Mouse (Mus musculus) neural tube, embryonic 12.5 days (tissue): Measurements from ENCODE around the gene Ugt1a1. TPM values are rescaled to one million over a fixed set of nuclear protein-coding genes. Genes with fewer than 3 reads are reported as not detected.
"Not testable (repeated sequence)": the region's sequence is repeated elsewhere in the genome, so short reads cannot be mapped to it uniquely, and the experiment has no call there.

ENCODE experiments used
- ATAC-seq: fragments of 200-750 bp; cut with Nextera tagmentation; 2 replicates; pipeline ENCODE4 v1.8.0; 2017; ENCODE audit warnings: low read depth, mild to moderate bottlenecking, moderate TSS enrichment, moderate library complexity; ENCODE audit not compliant: low FRiP score
- H3K27ac ChIP-seq: fragments of 300-500 bp; sonication (generic); 2 replicates; pipeline ENCODE4 v1.5.1; 2016
- H3K27me3 ChIP-seq: fragments of 300-500 bp; sonication (generic); replicated peaks from 2 replicates; pipeline ENCODE4 v1.6.1; 2016; ENCODE audit warnings: mild to moderate bottlenecking
- H3K36me3 ChIP-seq: fragments of 300-500 bp; sonication (generic); 2 replicates; pipeline ENCODE4 v1.6.1; 2016; ENCODE audit warnings: mild to moderate bottlenecking
- H3K4me1 ChIP-seq: fragments of 300-500 bp; sonication (generic); 2 replicates; pipeline ENCODE4 v1.6.1; 2016
- H3K4me2 ChIP-seq: fragments of 300-500 bp; sonication (generic); replicated peaks from 2 replicates; pipeline ENCODE4 v1.6.1; 2016; ENCODE audit warnings: mild to moderate bottlenecking
- H3K4me3 ChIP-seq: fragments of 300-500 bp; sonication (generic); 2 replicates; pipeline ENCODE4 v1.5.1; 2016
- H3K9ac ChIP-seq: fragments of 300-500 bp; sonication (generic); 2 replicates; pipeline ENCODE4 v1.6.1; 2016; ENCODE audit warnings: mild to moderate bottlenecking
- H3K9me3 ChIP-seq: fragments of 300-500 bp; sonication (generic); 2 replicates; pipeline ENCODE4 v1.6.1; 2016; ENCODE audit warnings: mild to moderate bottlenecking
- WGBS: fragments of 180-500 bp; shearing (Covaris S2); methylation state at CpG from one replicate; pipeline ENCODE4 v1.1.7; 2016; 5-methylcytosine and 5-hydroxymethylcytosine counted together
- polyA plus RNA-seq: library from polyadenylated mRNA; unstranded; fragments of >200 nt; fragmentation: Nextera tagmentation; extraction: Ambion mirVana; gene quantifications from 2 replicates; pipeline ENCODE4 v1.2.1, GENCODE M21; 2016

Ugt1a1 gene
- not detected in 2 replicates for polyA plus RNA-seq

- no peaks in the 10 kb centered on the region for H3K27me3 ChIP-seq
- no peak within 1 kb of the TSS for H3K27ac ChIP-seq
- H3K4me2 ChIP-seq: no peak within 1 kb of the TSS
- 69% methylated on average over 8 of the region's 8 CpGs for WGBS
- H3K9me3 ChIP-seq: peaks cover 51% of the 10 kb centered on the region
- no peaks in the 10 kb centered on the region for H3K4me1 ChIP-seq
- no peak for ATAC-seq
- no peak within 1 kb of the TSS for H3K4me3 ChIP-seq
- H3K9ac ChIP-seq: no peak within 1 kb of the TSS
- H3K36me3 ChIP-seq: no peaks in the 10 kb centered on the region
Observed at GRCm38 (mm10) chr1:88211812-88212211, at the start of gene Ugt1a1. Gene Ugt1a1, plus strand, starts transcription at chr1:88211959.

GRCm38 (mm10) chr1:88165711-88166110, 46.0 kb upstream of the Ugt1a1 start, which contains the start of gene Ugt1a5:
Gene Ugt1a5, plus strand, starts transcription at chr1:88166012.
- no peaks in the 10 kb centered on the region for H3K9me3 ChIP-seq
- H3K27me3 ChIP-seq: no peaks in the 10 kb centered on the region
- 81% methylated on average over 5 of the region's 5 CpGs for WGBS
- no peak within 1 kb of the TSS for H3K4me3 ChIP-seq
- ATAC-seq: no peak
- H3K9ac ChIP-seq: no peak within 1 kb of the TSS
- H3K4me2 ChIP-seq: no peak within 1 kb of the TSS
- H3K27ac ChIP-seq: no peak within 1 kb of the TSS
- H3K4me1 ChIP-seq: no peaks in the 10 kb centered on the region
- no peaks in the 10 kb centered on the region for H3K36me3 ChIP-seq

GRCm38 (mm10) chr1:88172190-88172589, 39.6 kb upstream of the Ugt1a1 start:
- not testable (repeated sequence) for H3K4me2 ChIP-seq, H3K9ac ChIP-seq, H3K4me1 ChIP-seq, H3K4me3 ChIP-seq, H3K9me3 ChIP-seq, H3K27me3 ChIP-seq, ATAC-seq, H3K36me3 ChIP-seq, H3K27ac ChIP-seq
- 91% methylated on average over 5 of the region's 7 CpGs for WGBS

GRCm38 (mm10) chr1:88179657-88180056, 32.1 kb upstream of the Ugt1a1 start:
- WGBS: 92% methylated on average over 1 of the region's 1 CpGs

GRCm38 (mm10) chr1:88186325-88186935, 25.3 kb upstream of the Ugt1a1 start:
- whole genome bisulfite sequencing: 90% methylated on average over 5 of the region's 5 CpGs
- ATAC-seq: no peak

More at GRCm38 (mm10) chr1:88179657-88180056, 32.1 kb upstream of the Ugt1a1 start:
- Histone ChIP-seq H3K4me2 (no peak overlapping the region), H3K9ac (no peak overlapping the region), H3K4me3 (no peak overlapping the region), H3K27ac (no peak overlapping the region), H3K27me3 (no peaks in the 10 kb centered on the region), H3K36me3 (no peaks in the 10 kb centered on the region), H3K4me1 (no peaks in the 10 kb centered on the region), H3K9me3 (peaks cover 10% of the 10 kb centered on the region; the same call in 1 of the 2 replicates)
- ATAC-seq: no peak

GRCm38 (mm10) chr1:88192136-88192535, 19.6 kb upstream of the Ugt1a1 start:
- no peak overlapping the region for H3K9ac ChIP-seq
- no peaks in the 10 kb centered on the region for H3K4me1 ChIP-seq
- H3K4me2 ChIP-seq: no peak overlapping the region
- H3K27ac ChIP-seq: no peak overlapping the region
- no peak overlapping the region for H3K4me3 ChIP-seq
- no peaks in the 10 kb centered on the region for H3K36me3 ChIP-seq
- H3K9me3 ChIP-seq: no peaks in the 10 kb centered on the region
- 68% methylated on average over 3 of the region's 3 CpGs for whole genome bisulfite sequencing
- no peak for ATAC-seq
- H3K27me3 ChIP-seq: no peaks in the 10 kb centered on the region

More at GRCm38 (mm10) chr1:88186325-88186935, 25.3 kb upstream of the Ugt1a1 start:
- Histone ChIP-seq H3K9me3 (no peaks in the 10 kb centered on the region), H3K4me2 (no peak overlapping the region), H3K27ac (no peak overlapping the region), H3K9ac (no peak overlapping the region), H3K27me3 (no peaks in the 10 kb centered on the region), H3K4me3 (no peak overlapping the region), H3K36me3 (no peaks in the 10 kb centered on the region), H3K4me1 (no peaks in the 10 kb centered on the region)

- Histone ChIP-seq H3K4me1 (no peaks in the 10 kb centered on the region), H3K27me3 (0 out of 2 replicates have a peak, but pooled peaks cover 3% of the 10 kb centered on the region), H3K27ac (no peak overlapping the region), H3K9ac (no peak overlapping the region), H3K4me3 (no peak overlapping the region), H3K9me3 (no peaks in the 10 kb centered on the region), H3K4me2 (no peak overlapping the region), H3K36me3 (no peaks in the 10 kb centered on the region)
- no peak for ATAC-seq
- WGBS: 77% methylated on average over 1 of the region's 1 CpGs
Observed at GRCm38 (mm10) chr1:88195687-88196086, 16.1 kb upstream of the Ugt1a1 start.

GRCm38 (mm10) chr1:88197443-88197842, 14.3 kb upstream of the Ugt1a1 start:
- Histone ChIP-seq H3K4me2 (no peak overlapping the region), H3K27ac (no peak overlapping the region), H3K4me1 (no peaks in the 10 kb centered on the region), H3K27me3 (0 out of 2 replicates have a peak, but pooled peaks cover 3% of the 10 kb centered on the region), H3K36me3 (no peaks in the 10 kb centered on the region), H3K9ac (no peak overlapping the region), H3K4me3 (no peak overlapping the region), H3K9me3 (no peaks in the 10 kb centered on the region)
- WGBS: 77% methylated on average over 3 of the region's 3 CpGs
- no peak for ATAC-seq

DNA sequence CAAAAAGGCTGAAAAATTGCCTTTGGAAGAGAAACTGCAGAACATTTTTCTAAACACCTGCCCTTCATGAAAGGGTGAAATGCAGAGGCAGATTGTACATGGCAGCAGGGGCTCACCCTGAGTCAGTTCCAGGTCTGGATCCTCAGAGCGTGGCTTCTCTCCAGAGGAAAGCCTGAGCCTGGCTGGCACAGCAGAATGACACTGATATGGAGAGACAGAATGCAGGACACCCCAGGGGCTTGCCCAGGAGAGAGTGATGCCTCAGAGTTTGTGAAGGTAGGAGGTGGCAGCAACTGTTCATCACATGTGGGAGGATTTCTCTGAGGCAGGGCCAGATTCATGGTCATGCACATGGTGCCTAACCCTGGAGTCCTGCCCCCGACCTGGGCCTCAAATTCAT, 11.8 kb upstream of the Ugt1a1 start:
- no peak for ATAC-seq
- H3K27me3 ChIP-seq: 0 out of 2 replicates have a peak, but pooled peaks cover 3% of the 10 kb centered on the region
- H3K36me3 ChIP-seq: no peaks in the 10 kb centered on the region
- no peak overlapping the region for H3K4me3 ChIP-seq
- H3K27ac ChIP-seq: no peak overlapping the region
- no peak overlapping the region for H3K9ac ChIP-seq
- H3K9me3 ChIP-seq: no peaks in the 10 kb centered on the region
- H3K4me1 ChIP-seq: no peaks in the 10 kb centered on the region
- H3K4me2 ChIP-seq: no peak overlapping the region
- 82% methylated on average over 2 of the region's 2 CpGs for WGBS

DNA sequence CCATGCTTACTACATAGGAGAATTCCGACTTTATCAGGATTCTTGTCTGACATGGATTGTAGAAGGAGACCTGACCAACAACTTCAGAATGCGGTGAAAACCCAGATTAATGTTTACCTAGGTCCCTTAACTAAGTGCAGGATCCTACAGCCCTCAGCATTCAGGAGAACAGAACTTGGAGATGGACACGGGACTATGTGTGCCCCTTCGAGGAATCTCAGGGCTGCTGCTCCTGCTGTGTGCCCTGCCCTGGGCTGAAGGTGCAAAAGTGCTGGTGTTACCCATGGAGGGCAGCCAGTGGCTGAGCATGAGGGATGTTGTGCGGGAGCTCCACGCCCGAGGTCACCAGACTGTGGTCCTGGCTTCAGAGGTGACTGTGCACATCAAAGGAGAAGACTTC, 11.3 kb upstream of the Ugt1a1 start, which contains the start of gene Ugt1a2:
TSS of gene Ugt1a2 (plus strand) at position 146 of the 400 bp plus-strand sequence.
- H3K9ac ChIP-seq: no peak within 1 kb of the TSS
- no peaks in the 10 kb centered on the region for H3K36me3 ChIP-seq
- no peaks in the 10 kb centered on the region for H3K9me3 ChIP-seq
- ATAC-seq: no peak
- H3K4me3 ChIP-seq: no peak within 1 kb of the TSS
- 0 out of 2 replicates have a peak, but pooled peaks cover 3% of the 10 kb centered on the region for H3K27me3 ChIP-seq
- peaks cover 4% of the 10 kb centered on the region; the same call in 1 of the 2 replicates for H3K4me1 ChIP-seq
- 84% methylated on average over 7 of the region's 7 CpGs for WGBS
- no peak within 1 kb of the TSS for H3K27ac ChIP-seq
- H3K4me2 ChIP-seq: no peak within 1 kb of the TSS

- WGBS: 5% methylated on average over 62 of the region's 62 CpGs
- Histone ChIP-seq H3K4me3 (peak within 1 kb of the TSS; percentile 47), H3K36me3 (no peaks in the 10 kb centered on the region), H3K9me3 (no peaks in the 10 kb centered on the region), H3K9ac (peak within 1 kb of the TSS; percentile 76), H3K4me1 (peaks cover 5% of the 10 kb centered on the region; the same call in 1 of the 2 replicates), H3K27ac (no peak within 1 kb of the TSS), H3K27me3 (0 out of 2 replicates have a peak, but pooled peaks cover 3% of the 10 kb centered on the region), H3K4me2 (peak within 1 kb of the TSS; percentile 79)
- peak; percentile 99 for ATAC-seq
Observed at GRCm38 (mm10) chr1:88205294-88205922, 6.4 kb upstream of the Ugt1a1 start, which contains the start of gene Dnajb3. Gene Dnajb3, minus strand, starts transcription at chr1:88205782.

- Histone ChIP-seq H3K9ac (no peak overlapping the region), H3K4me1 (peaks cover 5% of the 10 kb centered on the region; the same call in 1 of the 2 replicates), H3K9me3 (peaks cover 7% of the 10 kb centered on the region), H3K4me2 (no peak overlapping the region), H3K4me3 (no peak overlapping the region), H3K27ac (no peak overlapping the region), H3K36me3 (no peaks in the 10 kb centered on the region), H3K27me3 (no peaks in the 10 kb centered on the region)
- 76% methylated on average over 2 of the region's 2 CpGs for WGBS
- no peak for ATAC-seq
Observed at GRCm38 (mm10) chr1:88206843-88207479, 4.8 kb upstream of the Ugt1a1 start.
